Mouse (Mus musculus): ENCODE results near the gene Ckmt2. TPM values are rescaled to one million over a fixed set of nuclear protein-coding genes. Genes with fewer than 3 reads are reported as not detected.
A peak's percentile ranks its signal among the peaks of the same experiment; 100 is the strongest.

Gene Ckmt2
- total RNA-seq (2021) (1,000 to 10,000 TPM; 2,250 to 2,602 TPM), polyA plus RNA-seq (2012; rRNA removed) (2,389 and 3,414 TPM in 2 replicates)
- long read RNA-seq, transcript Ckmt2-201 (10 exons, 1,486 nt), result major isoform, 2,636 of 2,789 reads
- long read RNA-seq, partial matches to known transcripts, result 102 of 2,789 reads
- long read RNA-seq, other reads (novel, unspliced or antisense), result 51 of 2,789 reads

GRCm38 (mm10) chr13:91876741-91877349 is at the start of gene Ckmt2:
Gene Ckmt2 (minus strand): TSS chr13:91876885.
- peaks cover 6% of the 10 kb centered on the region; the same call in 1 of the 2 replicates for H3K4me1 ChIP-seq (ENCODE audit: control insufficient read depth, insufficient read depth, low read length)
- H3K36me3 ChIP-seq (ENCODE audit: control insufficient read depth, insufficient read depth, low read length), result peaks cover 2% of the 10 kb centered on the region; the same call in 1 of the 2 replicates
- TF ChIP-seq CTCF (IDR thresholded peaks at IDR 0.05) (no peak), POLR2A (IDR thresholded peaks at IDR 0.05; ENCODE audit: insufficient read depth, low read depth, low read length) (peak; percentile 97), EP300 (IDR thresholded peaks at IDR 0.05; ENCODE audit: insufficient read depth, low read depth, low read length) (no peak)
- H3K79me2 ChIP-seq (replicated peaks; ENCODE audit: control insufficient read depth, insufficient read depth, low read length), result no peaks in the 10 kb centered on the region
- H3K9ac ChIP-seq (ENCODE audit: low read depth, low read length), result peak within 1 kb of the TSS; percentile 76
- intact Hi-C loops (cut with DNase I), result no loop called here
- no peaks in the 10 kb centered on the region for H3K27me3 ChIP-seq (ENCODE audit: control insufficient read depth, insufficient read depth, low read length)
- H3K4me3 ChIP-seq, result peak within 1 kb of the TSS; percentile 47
- peak within 1 kb of the TSS; percentile 97 for H3K27ac ChIP-seq
- peak; percentile 63 to 81 for DNase-seq
- 59% methylated on average over 5 of the region's 5 CpGs for WGBS

- Histone ChIP-seq H3K4me1 (ENCODE audit: control insufficient read depth, insufficient read depth, low read length) (no peaks in the 10 kb centered on the region), H3K27ac (no peak overlapping the region), H3K27me3 (ENCODE audit: control insufficient read depth, insufficient read depth, low read length) (no peaks in the 10 kb centered on the region), H3K36me3 (ENCODE audit: control insufficient read depth, insufficient read depth, low read length) (no peaks in the 10 kb centered on the region), H3K9ac (ENCODE audit: low read depth, low read length) (no peak overlapping the region), H3K4me3 (no peak overlapping the region), H3K79me2 (replicated peaks; ENCODE audit: control insufficient read depth, insufficient read depth, low read length) (no peaks in the 10 kb centered on the region)
- intact Hi-C loops (cut with DNase I), result no loop called here
- no peak for DNase-seq
- TF ChIP-seq POLR2A (IDR thresholded peaks at IDR 0.05; ENCODE audit: insufficient read depth, low read depth, low read length) (no peak), CTCF (IDR thresholded peaks at IDR 0.05) (no peak), EP300 (IDR thresholded peaks at IDR 0.05; ENCODE audit: insufficient read depth, low read depth, low read length) (no peak)
- 56% methylated on average over 3 of the region's 3 CpGs for WGBS
Measured at GRCm38 (mm10) chr13:91921010-91921409, 44.3 kb upstream of the Ckmt2 start.

- Histone ChIP-seq H3K4me1 (ENCODE audit: control insufficient read depth, insufficient read depth, low read length) (no peaks in the 10 kb centered on the region), H3K27ac (no peak overlapping the region), H3K79me2 (replicated peaks; ENCODE audit: control insufficient read depth, insufficient read depth, low read length) (no peaks in the 10 kb centered on the region), H3K4me3 (no peak overlapping the region), H3K27me3 (ENCODE audit: control insufficient read depth, insufficient read depth, low read length) (no peaks in the 10 kb centered on the region), H3K9ac (ENCODE audit: low read depth, low read length) (no peak overlapping the region), H3K36me3 (ENCODE audit: control insufficient read depth, insufficient read depth, low read length) (no peaks in the 10 kb centered on the region)
- DNase-seq, result no peak
- intact Hi-C loops (cut with DNase I), result no loop called here
- WGBS, result 86% methylated on average over 5 of the region's 5 CpGs
- TF ChIP-seq EP300 (IDR thresholded peaks at IDR 0.05; ENCODE audit: insufficient read depth, low read depth, low read length), result no peak
- TF ChIP-seq CTCF (IDR thresholded peaks at IDR 0.05), result no peak
- TF ChIP-seq POLR2A (IDR thresholded peaks at IDR 0.05; ENCODE audit: insufficient read depth, low read depth, low read length), result no peak
Measured at GRCm38 (mm10) chr13:91918764-91919163, 42.1 kb upstream of the Ckmt2 start.

- H3K9ac ChIP-seq (ENCODE audit: low read depth, low read length), result no peak overlapping the region
- no peak overlapping the region for H3K27ac ChIP-seq
- no peak for DNase-seq
- H3K27me3 ChIP-seq (ENCODE audit: control insufficient read depth, insufficient read depth, low read length), result no peaks in the 10 kb centered on the region
- H3K79me2 ChIP-seq (replicated peaks; ENCODE audit: control insufficient read depth, insufficient read depth, low read length), result no peaks in the 10 kb centered on the region
- no peak overlapping the region for H3K4me3 ChIP-seq
- H3K36me3 ChIP-seq (ENCODE audit: control insufficient read depth, insufficient read depth, low read length), result no peaks in the 10 kb centered on the region
- H3K4me1 ChIP-seq (ENCODE audit: control insufficient read depth, insufficient read depth, low read length), result no peaks in the 10 kb centered on the region
- 90% methylated on average over 2 of the region's 2 CpGs for WGBS
- intact Hi-C loops (cut with DNase I), result no loop called here
- TF ChIP-seq POLR2A (IDR thresholded peaks at IDR 0.05; ENCODE audit: insufficient read depth, low read depth, low read length) (no peak), EP300 (IDR thresholded peaks at IDR 0.05; ENCODE audit: insufficient read depth, low read depth, low read length) (no peak), CTCF (IDR thresholded peaks at IDR 0.05) (no peak)
Measured at GRCm38 (mm10) chr13:91917835-91918234, 41.1 kb upstream of the Ckmt2 start.

GRCm38 (mm10) chr13:91916308-91916707 is 39.6 kb upstream of the Ckmt2 start:
- H3K27ac ChIP-seq, result no peak overlapping the region
- DNase-seq, result no peak
- no peaks in the 10 kb centered on the region for H3K36me3 ChIP-seq (ENCODE audit: control insufficient read depth, insufficient read depth, low read length)
- no peaks in the 10 kb centered on the region for H3K79me2 ChIP-seq (replicated peaks; ENCODE audit: control insufficient read depth, insufficient read depth, low read length)
- intact Hi-C loops (cut with DNase I), result no loop called here
- H3K9ac ChIP-seq (ENCODE audit: low read depth, low read length), result no peak overlapping the region
- H3K4me1 ChIP-seq (ENCODE audit: control insufficient read depth, insufficient read depth, low read length), result no peaks in the 10 kb centered on the region
- H3K27me3 ChIP-seq (ENCODE audit: control insufficient read depth, insufficient read depth, low read length), result no peaks in the 10 kb centered on the region
- 84% methylated on average over 5 of the region's 5 CpGs for WGBS
- no peak overlapping the region for H3K4me3 ChIP-seq
- TF ChIP-seq CTCF (IDR thresholded peaks at IDR 0.05) (no peak), POLR2A (IDR thresholded peaks at IDR 0.05; ENCODE audit: insufficient read depth, low read depth, low read length) (no peak), EP300 (IDR thresholded peaks at IDR 0.05; ENCODE audit: insufficient read depth, low read depth, low read length) (no peak)

GRCm38 (mm10) chr13:91915582-91916239 is 39.0 kb upstream of the Ckmt2 start:
- TF ChIP-seq CTCF (IDR thresholded peaks at IDR 0.05), result no peak
- TF ChIP-seq EP300 (IDR thresholded peaks at IDR 0.05; ENCODE audit: insufficient read depth, low read depth, low read length), result no peak
- TF ChIP-seq POLR2A (IDR thresholded peaks at IDR 0.05; ENCODE audit: insufficient read depth, low read depth, low read length), result no peak
- H3K27me3 ChIP-seq (ENCODE audit: control insufficient read depth, insufficient read depth, low read length), result no peaks in the 10 kb centered on the region
- no peaks in the 10 kb centered on the region for H3K79me2 ChIP-seq (replicated peaks; ENCODE audit: control insufficient read depth, insufficient read depth, low read length)
- no peaks in the 10 kb centered on the region for H3K36me3 ChIP-seq (ENCODE audit: control insufficient read depth, insufficient read depth, low read length)
- no peaks in the 10 kb centered on the region for H3K4me1 ChIP-seq (ENCODE audit: control insufficient read depth, insufficient read depth, low read length)
- H3K9ac ChIP-seq (ENCODE audit: low read depth, low read length), result no peak overlapping the region
- 75% methylated on average over 6 of the region's 6 CpGs for WGBS
- no peak overlapping the region for H3K4me3 ChIP-seq
- no peak for DNase-seq
- no peak overlapping the region for H3K27ac ChIP-seq
- intact Hi-C loops (cut with DNase I), result no loop called here
